Mouse (Mus musculus): ENCODE measurements around the gene Tfap2c. TPM values are rescaled to one million over a fixed set of nuclear protein-coding genes. Genes with fewer than 3 reads are reported as not detected.

Tfap2c gene
- polyA plus RNA-seq, 1 experiment from 2014 or later, result 0.53 TPM

GRCm38 (mm10) chr2:172561016-172561415 lies 11.6 kb downstream of the Tfap2c start:
- Histone ChIP-seq H3K27me3 (ENCODE audit: insufficient read depth, low read length) (peaks cover 8% of the 10 kb centered on the region; the same call in 1 of the 2 replicates), H3K4me1 (replicated peaks; ENCODE audit: insufficient read depth, low read length) (no peaks in the 10 kb centered on the region), H3K4me2 (ENCODE audit: low read length) (no peak overlapping the region), H3K4me3 (replicated peaks; ENCODE audit: low read depth, low read length) (no peak overlapping the region), H3K36me3 (ENCODE audit: insufficient read depth, low read length) (no peaks in the 10 kb centered on the region), H3K27ac (no peak overlapping the region), H3K9me3 (replicated peaks; ENCODE audit: low read length) (no peaks in the 10 kb centered on the region), H3K9ac (ENCODE audit: low read depth, low read length) (no peak overlapping the region)
- DNase-seq (ENCODE audit: low spot score) (no peak), ATAC-seq (replicated peaks; ENCODE audit: low FRiP score, low read depth) (no peak)
- WGBS, result 44% methylated on average over 10 of the region's 10 CpGs
- no peak for TF ChIP-seq CTCF (IDR thresholded peaks at IDR 0.05; ENCODE audit: low read depth)

- no peak for ATAC-seq (replicated peaks; ENCODE audit: low FRiP score, low read depth)
- H3K9ac ChIP-seq (ENCODE audit: low read depth, low read length), result no peak overlapping the region
- no peak for DNase-seq (ENCODE audit: low spot score)
- H3K4me3 ChIP-seq (replicated peaks; ENCODE audit: low read depth, low read length), result no peak overlapping the region
- no peak for TF ChIP-seq CTCF (IDR thresholded peaks at IDR 0.05; ENCODE audit: low read depth)
- H3K4me2 ChIP-seq (ENCODE audit: low read length), result no peak overlapping the region
- H3K27me3 ChIP-seq (ENCODE audit: insufficient read depth, low read length), result no peaks in the 10 kb centered on the region
- WGBS, result 75% methylated on average over 9 of the region's 9 CpGs
- no peaks in the 10 kb centered on the region for H3K36me3 ChIP-seq (ENCODE audit: insufficient read depth, low read length)
- no peaks in the 10 kb centered on the region for H3K4me1 ChIP-seq (replicated peaks; ENCODE audit: insufficient read depth, low read length)
- H3K9me3 ChIP-seq (replicated peaks; ENCODE audit: low read length), result no peaks in the 10 kb centered on the region
- no peak overlapping the region for H3K27ac ChIP-seq
These were observed 18.4 kb downstream of the Tfap2c start for GRCm38 (mm10) chr2:172567835-172568234.

- no peaks in the 10 kb centered on the region for H3K27me3 ChIP-seq (ENCODE audit: insufficient read depth, low read length)
- no peak overlapping the region for H3K4me3 ChIP-seq (replicated peaks; ENCODE audit: low read depth, low read length)
- H3K36me3 ChIP-seq (ENCODE audit: insufficient read depth, low read length), result no peaks in the 10 kb centered on the region
- no peak for DNase-seq (ENCODE audit: low spot score)
- no peak for ATAC-seq (replicated peaks; ENCODE audit: low FRiP score, low read depth)
- no peak overlapping the region for H3K4me2 ChIP-seq (ENCODE audit: low read length)
- H3K4me1 ChIP-seq (replicated peaks; ENCODE audit: insufficient read depth, low read length), result no peaks in the 10 kb centered on the region
- H3K9me3 ChIP-seq (replicated peaks; ENCODE audit: low read length), result no peaks in the 10 kb centered on the region
- no peak overlapping the region for H3K27ac ChIP-seq
- 78% methylated on average over 2 of the region's 2 CpGs for WGBS
- no peak for TF ChIP-seq CTCF (IDR thresholded peaks at IDR 0.05; ENCODE audit: low read depth)
- H3K9ac ChIP-seq (ENCODE audit: low read depth, low read length), result no peak overlapping the region
These were observed 19.1 kb downstream of the Tfap2c start for GRCm38 (mm10) chr2:172568466-172568865.

- no peak overlapping the region for H3K4me2 ChIP-seq (ENCODE audit: low read length)
- no peaks in the 10 kb centered on the region for H3K4me1 ChIP-seq (replicated peaks; ENCODE audit: insufficient read depth, low read length)
- no peak overlapping the region for H3K9ac ChIP-seq (ENCODE audit: low read depth, low read length)
- 33% methylated on average over 2 of the region's 2 CpGs for WGBS
- no peak overlapping the region for H3K27ac ChIP-seq
- DNase-seq (ENCODE audit: low spot score) (no peak), ATAC-seq (replicated peaks; ENCODE audit: low FRiP score, low read depth) (no peak)
- H3K27me3 ChIP-seq (ENCODE audit: insufficient read depth, low read length), result no peaks in the 10 kb centered on the region
- no peak for TF ChIP-seq CTCF (IDR thresholded peaks at IDR 0.05; ENCODE audit: low read depth)
- H3K36me3 ChIP-seq (ENCODE audit: insufficient read depth, low read length), result no peaks in the 10 kb centered on the region
- H3K9me3 ChIP-seq (replicated peaks; ENCODE audit: low read length), result no peaks in the 10 kb centered on the region
- no peak overlapping the region for H3K4me3 ChIP-seq (replicated peaks; ENCODE audit: low read depth, low read length)
These were observed 27.9 kb downstream of the Tfap2c start for GRCm38 (mm10) chr2:172577196-172577766.

- Histone ChIP-seq H3K27ac (no peak overlapping the region), H3K36me3 (ENCODE audit: insufficient read depth, low read length) (no peaks in the 10 kb centered on the region), H3K9me3 (replicated peaks; ENCODE audit: low read length) (no peaks in the 10 kb centered on the region), H3K9ac (ENCODE audit: low read depth, low read length) (no peak overlapping the region), H3K4me1 (replicated peaks; ENCODE audit: insufficient read depth, low read length) (no peaks in the 10 kb centered on the region), H3K4me3 (replicated peaks; ENCODE audit: low read depth, low read length) (no peak overlapping the region), H3K4me2 (ENCODE audit: low read length) (no peak overlapping the region), H3K27me3 (ENCODE audit: insufficient read depth, low read length) (no peaks in the 10 kb centered on the region)
- DNase-seq (ENCODE audit: low spot score) (no peak), ATAC-seq (replicated peaks; ENCODE audit: low FRiP score, low read depth) (no peak)
- 59% methylated on average over 5 of the region's 5 CpGs for WGBS
- no peak for TF ChIP-seq CTCF (IDR thresholded peaks at IDR 0.05; ENCODE audit: low read depth)
These were observed 29.8 kb downstream of the Tfap2c start for GRCm38 (mm10) chr2:172579221-172579620.

- DNase-seq (ENCODE audit: low spot score) (no peak), ATAC-seq (replicated peaks; ENCODE audit: low FRiP score, low read depth) (no peak)
- Histone ChIP-seq H3K36me3 (ENCODE audit: insufficient read depth, low read length) (no peaks in the 10 kb centered on the region), H3K4me2 (ENCODE audit: low read length) (no peak overlapping the region), H3K27ac (no peak overlapping the region), H3K4me1 (replicated peaks; ENCODE audit: insufficient read depth, low read length) (no peaks in the 10 kb centered on the region), H3K9ac (ENCODE audit: low read depth, low read length) (no peak overlapping the region), H3K9me3 (replicated peaks; ENCODE audit: low read length) (no peaks in the 10 kb centered on the region), H3K27me3 (ENCODE audit: insufficient read depth, low read length) (no peaks in the 10 kb centered on the region), H3K4me3 (replicated peaks; ENCODE audit: low read depth, low read length) (no peak overlapping the region)
- no peak for TF ChIP-seq CTCF (IDR thresholded peaks at IDR 0.05; ENCODE audit: low read depth)
- 69% methylated on average over 12 of the region's 12 CpGs for WGBS
These were observed 31.3 kb downstream of the Tfap2c start for GRCm38 (mm10) chr2:172580536-172581265.

Data from kidney, postnatal 0 days (tissue).